ENCODE assay signal across 8 mouse cellular contexts in the genomic region with DNA sequence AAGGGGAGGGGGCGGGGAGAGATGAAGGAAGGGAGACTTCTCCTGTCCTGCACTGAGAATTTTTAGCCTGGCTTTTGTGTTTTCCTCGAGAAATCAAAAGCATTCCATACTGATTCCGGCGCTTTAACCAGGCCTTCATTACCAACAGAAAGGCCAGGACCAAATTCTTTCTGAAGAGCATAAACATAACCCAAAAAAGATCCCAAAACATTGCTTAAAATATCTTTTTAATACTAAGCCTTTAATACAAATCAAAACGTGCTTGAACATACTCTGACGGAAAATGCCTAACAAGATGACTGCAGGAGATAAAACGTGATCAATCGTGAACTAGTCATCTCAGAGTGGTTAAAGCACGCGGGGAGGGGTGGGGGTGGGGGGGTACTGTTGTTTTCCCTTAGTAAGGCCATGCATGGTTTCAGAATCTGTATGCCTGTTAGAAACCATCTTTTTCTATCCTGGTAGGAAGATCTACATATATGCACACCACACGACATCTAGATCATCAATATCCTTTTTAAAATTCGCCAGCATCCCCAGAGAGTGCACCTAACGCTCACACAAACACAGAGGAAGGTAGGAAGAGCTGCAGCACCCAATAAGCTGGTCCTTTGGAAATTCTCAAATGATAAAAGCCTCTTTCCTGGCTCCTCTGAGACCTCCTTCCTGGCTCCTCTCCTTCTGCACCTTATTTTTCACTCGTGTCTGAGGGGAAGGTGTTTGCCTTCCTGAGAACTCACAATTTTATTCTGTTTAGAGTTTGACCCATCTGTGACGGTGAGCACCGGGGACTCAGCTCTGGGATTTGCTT. TPM values are rescaled to one million over a fixed set of nuclear protein-coding genes. Genes with fewer than 3 reads are reported as not detected.
A peak's percentile ranks its signal among the peaks of the same experiment; 100 is the strongest.
DNase-seq lines count a peak whose midpoint lies in the region; ATAC-seq and TF ChIP-seq lines count a peak whose summit lies in the region.

No protein-coding gene starts in this region.

- peak overlapping the region; percentile 36; the same call in 1 of the 2 replicates for H3K4me3 ChIP-seq in lung, postnatal 0 days (ENCODE audit: low read depth, low read length)
- peak overlapping the region; percentile 81 for H3K4me3 ChIP-seq in hindbrain, postnatal 0 days (ENCODE audit: low read length)
- H3K4me3 ChIP-seq in neural tube, embryonic 14.5 days (ENCODE audit: low read depth, low read length), result peak overlapping the region; percentile 79

- WGBS in lung, postnatal 0 days, result 22% methylated on average over 16 of the region's 16 CpGs
- WGBS in hindbrain, postnatal 0 days, result 5% methylated on average over 16 of the region's 16 CpGs
- 9% methylated on average over 16 of the region's 16 CpGs for WGBS in neural tube, embryonic 14.5 days

- no peak for TF ChIP-seq CTCF in lung, postnatal 0 days (IDR thresholded peaks at IDR 0.05)
- TF ChIP-seq CTCF in hindbrain, postnatal 0 days (IDR thresholded peaks at IDR 0.05; ENCODE audit: low read depth), result no peak

- no peak for ATAC-seq in lung, postnatal 0 days
- peak; percentile 5; the same call in 1 of the 2 replicates for ATAC-seq in hindbrain, postnatal 0 days
- peak; percentile 15; the same call in 1 of the 2 replicates for ATAC-seq in neural tube, embryonic 14.5 days (ENCODE audit: low read depth)
- ATAC-seq in megakaryocyte progenitor cell, adult 5-6 weeks (replicated peaks; ENCODE audit: poor library complexity), result no peak

- no peaks in the 10 kb centered on the region for H3K27me3 ChIP-seq in lung, postnatal 0 days (replicated peaks; ENCODE audit: insufficient read depth, low read length)
- no peaks in the 10 kb centered on the region for H3K27me3 ChIP-seq in hindbrain, postnatal 0 days (ENCODE audit: insufficient read depth, low read length)
- H3K27me3 ChIP-seq in neural tube, embryonic 14.5 days (ENCODE audit: control insufficient read depth, insufficient read depth, low read length), result no peaks in the 10 kb centered on the region

- H3K9me3 ChIP-seq in lung, postnatal 0 days (ENCODE audit: low read length), result no peaks in the 10 kb centered on the region
- no peaks in the 10 kb centered on the region for H3K9me3 ChIP-seq in hindbrain, postnatal 0 days (ENCODE audit: low read length)
- H3K9me3 ChIP-seq in neural tube, embryonic 14.5 days (ENCODE audit: control insufficient read depth, low read length), result no peaks in the 10 kb centered on the region

- H3K4me2 ChIP-seq in lung, postnatal 0 days (replicated peaks; ENCODE audit: low read depth, low read length), result peak overlapping the region; percentile 67; the same call in 1 of the 2 replicates
- peak overlapping the region; percentile 65 for H3K4me2 ChIP-seq in hindbrain, postnatal 0 days (ENCODE audit: low read depth, low read length)
- peak overlapping the region; percentile 62 for H3K4me2 ChIP-seq in neural tube, embryonic 14.5 days (ENCODE audit: low read depth, low read length)

- TF ChIP-seq EP300 in lung, postnatal 0 days (IDR thresholded peaks at IDR 0.05), result no peak

- H3K27ac ChIP-seq in lung, postnatal 0 days (ENCODE audit: low read length), result no peak overlapping the region
- H3K27ac ChIP-seq in hindbrain, postnatal 0 days, result peak overlapping the region; percentile 99
- peak overlapping the region; percentile 98 for H3K27ac ChIP-seq in neural tube, embryonic 14.5 days (ENCODE audit: low read depth, low read length)

- DNase-seq in cerebellum, adult 11 months, result peak; percentile 26
- no peak for DNase-seq in cerebellum, postnatal 25 days
- no peak for DNase-seq in lung, postnatal 0 days (ENCODE audit: low spot score)
- DNase-seq in lung, postnatal 25 days (ENCODE audit: low spot score), result no peak
- peak; percentile 43 for DNase-seq in hindbrain, postnatal 0 days (ENCODE audit: low spot score)
- DNase-seq in gastrocnemius, postnatal 25 days, result no peak

- no peak overlapping the region for H3K9ac ChIP-seq in lung, postnatal 0 days (replicated peaks; ENCODE audit: low read depth)
- peak overlapping the region; percentile 97 for H3K9ac ChIP-seq in hindbrain, postnatal 0 days (replicated peaks; ENCODE audit: low read length)
- peak overlapping the region; percentile 84 for H3K9ac ChIP-seq in neural tube, embryonic 14.5 days (replicated peaks; ENCODE audit: low read depth, low read length)

- H3K4me1 ChIP-seq in lung, postnatal 0 days (ENCODE audit: insufficient read depth, low read depth, low read length), result 0 out of 2 replicates have a peak, but pooled peaks cover 5% of the 10 kb centered on the region
- peaks cover 10% of the 10 kb centered on the region; the same call in 1 of the 2 replicates for H3K4me1 ChIP-seq in hindbrain, postnatal 0 days (ENCODE audit: insufficient read depth, low read length)
- peaks cover 13% of the 10 kb centered on the region; the same call in 1 of the 2 replicates for H3K4me1 ChIP-seq in neural tube, embryonic 14.5 days (ENCODE audit: control insufficient read depth, insufficient read depth, low read length)

- H3K36me3 ChIP-seq in lung, postnatal 0 days (ENCODE audit: insufficient read depth, low read length), result no peaks in the 10 kb centered on the region
- no peaks in the 10 kb centered on the region for H3K36me3 ChIP-seq in hindbrain, postnatal 0 days (ENCODE audit: insufficient read depth, low read length)
- no peaks in the 10 kb centered on the region for H3K36me3 ChIP-seq in neural tube, embryonic 14.5 days (ENCODE audit: control insufficient read depth, insufficient read depth, low read length)

RNA-seq across cellular contexts. Expression of gene Cpe, which starts 1.1 kb away (rescaled TPM):
- polyA plus RNA-seq in lung, postnatal 0 days (2015; fragmentation: Nextera tagmentation; extraction: Ambion mirVana), result 35.3 and 47.3 TPM in 2 replicates
- total RNA-seq in hindbrain, postnatal 0 days (2014; rRNA removed), result 614 and 704 TPM in 2 replicates
- 1,088 and 1,129 TPM in 2 replicates for polyA plus RNA-seq in hindbrain, postnatal 0 days (2015; fragmentation: Nextera tagmentation; extraction: Ambion mirVana)
- polyA plus RNA-seq in neural tube, embryonic 14.5 days (2014; fragmentation: Nextera tagmentation; extraction: Ambion mirVana), result 826 and 848 TPM in 2 replicates
- 100 to 1,000 TPM; 193 to 218 TPM for total RNA-seq in gastrocnemius, postnatal 25 days (2021)
- not detected in 2 replicates for total RNA-seq in megakaryocyte progenitor cell, adult 5-6 weeks (2015)
- not detected in 2 replicates for total RNA-seq in megakaryocyte progenitor cell, adult 5-6 weeks (2017)

RNA-seq across cellular contexts. Expression of gene Msmo1, which starts 41.8 kb away (rescaled TPM):
- polyA plus RNA-seq in lung, postnatal 0 days (2015; fragmentation: Nextera tagmentation; extraction: Ambion mirVana), result 83.1 and 87.7 TPM in 2 replicates
- total RNA-seq in hindbrain, postnatal 0 days (2014; rRNA removed), result 67.0 and 85.9 TPM in 2 replicates
- 113 and 125 TPM in 2 replicates for polyA plus RNA-seq in hindbrain, postnatal 0 days (2015; fragmentation: Nextera tagmentation; extraction: Ambion mirVana)
- polyA plus RNA-seq in neural tube, embryonic 14.5 days (2014; fragmentation: Nextera tagmentation; extraction: Ambion mirVana), result 169 and 177 TPM in 2 replicates
- total RNA-seq in gastrocnemius, postnatal 25 days (2021), result 1 to 10 TPM; 3.2 to 7.5 TPM
- 22.8 and 23.8 TPM in 2 replicates for total RNA-seq in megakaryocyte progenitor cell, adult 5-6 weeks (2015)
- total RNA-seq in megakaryocyte progenitor cell, adult 5-6 weeks (2017), result 46.0 and 51.2 TPM in 2 replicates

Comparison
In these comparisons a context has a peak if more than half of its experiments do, and no peak if none do; other contexts are left out.
1. DNase-seq: peak in cerebellum, adult 11 months (single experiment) and hindbrain, postnatal 0 days (single experiment); none in cerebellum, postnatal 25 days (0 of 2), lung, postnatal 0 days (single experiment), lung, postnatal 25 days (single experiment) and gastrocnemius, postnatal 25 days (single experiment).
2. ATAC-seq: peak in hindbrain, postnatal 0 days (single experiment) and neural tube, embryonic 14.5 days (single experiment); none in lung, postnatal 0 days (single experiment) and megakaryocyte progenitor cell, adult 5-6 weeks (single experiment).
3. RNA of gene Cpe, which starts 1.1 kb away (total RNA-seq): 614 to 704 TPM in hindbrain, postnatal 0 days and 193 to 218 TPM in gastrocnemius, postnatal 25 days; not detected in megakaryocyte progenitor cell, adult 5-6 weeks; every median in the first group is over 100 times any median in the second.
4. Peak in every context shown above with its lines, with median percentiles within 50 percentile points of each other: H3K4me2 ChIP-seq and H3K4me3 ChIP-seq.